Mouse (Mus musculus) ES-Bruce4 (cell line): ENCODE results near the gene Tspo.

ENCODE experiments used
- CTCF ChIP-seq: IDR thresholded peaks from one replicate; pipeline ENCODE4 v1.8.1; 2011; ENCODE audit warnings: low read depth, low read length
- EP300 ChIP-seq: IDR thresholded peaks from 2 replicates; pipeline ENCODE4 v1.6.1; 2011; ENCODE audit warnings: low read depth, low read length; ENCODE audit not compliant: insufficient read depth

DNA sequence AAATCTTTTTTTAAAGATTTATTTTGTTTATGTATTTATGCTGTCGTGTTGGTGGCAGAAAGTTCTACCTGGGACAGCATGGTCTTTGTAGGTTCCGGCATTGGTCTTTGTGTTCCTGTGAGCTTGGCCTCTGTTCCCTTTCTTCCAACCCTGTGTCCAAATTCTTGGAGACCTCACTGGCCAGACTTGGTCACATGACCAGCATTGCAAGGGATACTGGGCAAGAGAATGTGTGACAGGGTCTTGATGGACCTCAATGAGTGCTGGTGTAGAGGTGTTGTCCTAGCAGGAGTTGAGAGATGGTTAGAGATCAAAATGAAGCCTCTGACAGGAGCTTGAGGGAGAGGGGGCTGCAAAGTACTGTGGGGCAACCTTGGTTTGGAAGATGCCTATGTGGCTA, 24.5 kb upstream of the Tspo start:
- no peak for TF ChIP-seq EP300
- TF ChIP-seq CTCF: no peak
